Mouse (Mus musculus) limb, embryonic 12.5 days (tissue): ENCODE results near the gene Vmn1r85. TPM values are rescaled to one million over a fixed set of nuclear protein-coding genes. Genes with fewer than 3 reads are reported as not detected.
"Not testable (repeated sequence)": the region's sequence is repeated elsewhere in the genome, so short reads cannot be mapped to it uniquely, and the experiment has no call there.

Experiments
- ATAC-seq: fragments of 200-750 bp; cut with Nextera tagmentation; 2 replicates; pipeline ENCODE4 v1.8.0; 2017; ENCODE audit warnings: low read depth, moderate TSS enrichment; ENCODE audit not compliant: insufficient number of reproducible peaks, insufficient read depth, low FRiP score, low TSS enrichment
- H3K27ac ChIP-seq: fragments of 300-500 bp; sonication (generic); 2 replicates; pipeline ENCODE4 v1.5.1; 2016; ENCODE audit warnings: mild to moderate bottlenecking, moderate library complexity
- H3K27me3 ChIP-seq: fragments of 300-500 bp; sonication (generic); 2 replicates; pipeline ENCODE4 v1.6.1; 2016; ENCODE audit warnings: mild to moderate bottlenecking, moderate library complexity
- H3K36me3 ChIP-seq: fragments of 300-500 bp; sonication (generic); 2 replicates; pipeline ENCODE4 v1.6.1; 2016; ENCODE audit warnings: mild to moderate bottlenecking, moderate library complexity
- H3K4me1 ChIP-seq: fragments of 300-500 bp; sonication (generic); replicated peaks from 2 replicates; pipeline ENCODE4 v1.6.1; 2016
- H3K4me2 ChIP-seq: fragments of 300-500 bp; sonication (generic); 2 replicates; pipeline ENCODE4 v1.6.1; 2016; ENCODE audit warnings: mild to moderate bottlenecking, moderate library complexity
- H3K4me3 ChIP-seq: fragments of 300-500 bp; sonication (generic); replicated peaks from 2 replicates; pipeline ENCODE4 v1.5.1; 2016; ENCODE audit warnings: mild to moderate bottlenecking
- H3K9ac ChIP-seq: fragments of 300-500 bp; sonication (generic); replicated peaks from 2 replicates; pipeline ENCODE4 v1.6.1; 2016; ENCODE audit warnings: mild to moderate bottlenecking, moderate library complexity
- H3K9me3 ChIP-seq: fragments of 300-500 bp; sonication (generic); 2 replicates; pipeline ENCODE4 v1.6.1; 2016; ENCODE audit warnings: mild to moderate bottlenecking, moderate library complexity
- WGBS: fragments of 180-500 bp; shearing (Covaris S2); methylation state at CpG from one replicate; pipeline ENCODE4 v1.1.7; 2016; 5-methylcytosine and 5-hydroxymethylcytosine counted together
- polyA plus RNA-seq: library from polyadenylated mRNA; unstranded; fragments of >200 nt; fragmentation: Nextera tagmentation; extraction: Ambion mirVana; gene quantifications from 2 replicates; pipeline ENCODE4 v1.2.1, GENCODE M21; 2016

Vmn1r85 gene
- not detected in 2 replicates for polyA plus RNA-seq

- H3K36me3 ChIP-seq: no peaks in the 10 kb centered on the region
- no peaks in the 10 kb centered on the region for H3K9me3 ChIP-seq
- no peak within 1 kb of the TSS for H3K4me3 ChIP-seq
- 71% methylated on average over 3 of the region's 3 CpGs for WGBS
- no peak for ATAC-seq
- no peaks in the 10 kb centered on the region for H3K4me1 ChIP-seq
- no peak within 1 kb of the TSS for H3K27ac ChIP-seq
- H3K9ac ChIP-seq: no peak within 1 kb of the TSS
- H3K4me2 ChIP-seq: no peak within 1 kb of the TSS
- no peaks in the 10 kb centered on the region for H3K27me3 ChIP-seq
Observed at GRCm38 (mm10) chr7:13095073-13095472, at the start of gene Vmn1r85. Gene Vmn1r85, minus strand, starts transcription at chr7:13095173.

- no peak within 1 kb of the TSS for H3K4me3 ChIP-seq
- no peaks in the 10 kb centered on the region for H3K36me3 ChIP-seq
- no peaks in the 10 kb centered on the region for H3K9me3 ChIP-seq
- H3K9ac ChIP-seq: no peak within 1 kb of the TSS
- H3K27me3 ChIP-seq: no peaks in the 10 kb centered on the region
- no peaks in the 10 kb centered on the region for H3K4me1 ChIP-seq
- no peak within 1 kb of the TSS for H3K27ac ChIP-seq
- ATAC-seq: no peak
- no peak within 1 kb of the TSS for H3K4me2 ChIP-seq
- WGBS: 75% methylated on average over 1 of the region's 1 CpGs
Observed at GRCm38 (mm10) chr7:13140057-13140456, 45.1 kb upstream of the Vmn1r85 start, which contains the start of gene Vmn1r87. Gene Vmn1r87, minus strand, starts transcription at chr7:13140157.

- Histone ChIP-seq H3K4me1 (no peaks in the 10 kb centered on the region), H3K36me3 (no peaks in the 10 kb centered on the region), H3K27ac (no peak overlapping the region), H3K27me3 (no peaks in the 10 kb centered on the region), H3K9me3 (no peaks in the 10 kb centered on the region), H3K9ac (no peak overlapping the region), H3K4me2 (no peak overlapping the region), H3K4me3 (no peak overlapping the region)
- ATAC-seq: no peak
Observed at GRCm38 (mm10) chr7:13137340-13137739, 42.4 kb upstream of the Vmn1r85 start.

DNA sequence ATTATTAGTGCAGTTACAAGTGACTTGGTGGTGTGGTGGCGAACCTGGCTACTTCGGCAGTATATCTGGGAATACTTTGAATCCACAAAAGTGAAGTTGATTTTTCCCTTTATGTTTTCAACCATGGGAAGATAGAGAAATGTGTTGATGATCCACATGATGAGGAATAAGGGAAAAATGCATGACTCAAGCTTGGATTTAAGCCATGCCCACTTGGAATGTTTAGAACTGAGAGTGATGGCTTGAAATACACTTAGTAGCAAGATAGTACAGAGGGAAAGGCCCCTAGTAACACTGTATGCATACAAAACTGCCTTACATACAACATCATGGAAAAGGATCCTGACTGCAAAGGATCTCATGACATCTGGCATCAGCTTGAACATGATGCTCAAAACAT is 36.9 kb upstream of the Vmn1r85 start:
- Histone ChIP-seq H3K4me1 (no peaks in the 10 kb centered on the region), H3K9me3 (no peaks in the 10 kb centered on the region), H3K4me3 (no peak overlapping the region), H3K9ac (no peak overlapping the region), H3K27me3 (no peaks in the 10 kb centered on the region), H3K36me3 (no peaks in the 10 kb centered on the region), H3K4me2 (no peak overlapping the region), H3K27ac (no peak overlapping the region)
- WGBS: 89% methylated on average over 2 of the region's 2 CpGs
- ATAC-seq: no peak

- ATAC-seq: peak; percentile 93
- H3K9me3 ChIP-seq, H3K27me3 ChIP-seq, H3K27ac ChIP-seq, H3K9ac ChIP-seq, H3K36me3 ChIP-seq, H3K4me1 ChIP-seq: not testable (repeated sequence)
- Histone ChIP-seq H3K4me2 (peak overlapping the region; percentile 51), H3K4me3 (peak overlapping the region; percentile 23)
- WGBS: under 1% methylated on average over 21 of the region's 34 CpGs
Observed at GRCm38 (mm10) chr7:13123554-13124153, 28.7 kb upstream of the Vmn1r85 start.

- H3K4me1 ChIP-seq: no peaks in the 10 kb centered on the region
- H3K9me3 ChIP-seq: no peaks in the 10 kb centered on the region
- no peak within 1 kb of the TSS for H3K4me2 ChIP-seq
- no peak for ATAC-seq
- no peak within 1 kb of the TSS for H3K9ac ChIP-seq
- H3K4me3 ChIP-seq: no peak within 1 kb of the TSS
- no peak within 1 kb of the TSS for H3K27ac ChIP-seq
- no peaks in the 10 kb centered on the region for H3K36me3 ChIP-seq
- no peaks in the 10 kb centered on the region for H3K27me3 ChIP-seq
Observed at GRCm38 (mm10) chr7:13119817-13120216, 24.8 kb upstream of the Vmn1r85 start, which contains the start of gene Vmn1r86. Gene Vmn1r86, minus strand, starts transcription at chr7:13119917.

- Histone ChIP-seq H3K27me3 (no peaks in the 10 kb centered on the region), H3K27ac (no peak overlapping the region), H3K4me2 (no peak overlapping the region), H3K4me3 (no peak overlapping the region), H3K36me3 (no peaks in the 10 kb centered on the region), H3K4me1 (no peaks in the 10 kb centered on the region), H3K9me3 (no peaks in the 10 kb centered on the region), H3K9ac (no peak overlapping the region)
- WGBS: 58% methylated on average over 5 of the region's 5 CpGs
- ATAC-seq: no peak
Observed at GRCm38 (mm10) chr7:13072293-13072692, 22.7 kb downstream of the Vmn1r85 start.

- H3K4me1 ChIP-seq, H3K27ac ChIP-seq, H3K27me3 ChIP-seq, ATAC-seq, H3K9ac ChIP-seq, H3K4me3 ChIP-seq, H3K4me2 ChIP-seq, H3K36me3 ChIP-seq: not testable (repeated sequence)
- 0 out of 2 replicates have a peak, but pooled peaks cover 13% of the 10 kb centered on the region for H3K9me3 ChIP-seq
- 53% methylated on average over 2 of the region's 2 CpGs for WGBS
Observed at GRCm38 (mm10) chr7:13063399-13063798, 31.6 kb downstream of the Vmn1r85 start.

GRCm38 (mm10) chr7:13059536-13059935 is 35.4 kb downstream of the Vmn1r85 start:
- no peak overlapping the region for H3K4me3 ChIP-seq
- H3K36me3 ChIP-seq: no peaks in the 10 kb centered on the region
- H3K9me3 ChIP-seq: 0 out of 2 replicates have a peak, but pooled peaks cover 9% of the 10 kb centered on the region
- no peak for ATAC-seq
- H3K27ac ChIP-seq: no peak overlapping the region
- H3K4me2 ChIP-seq: no peak overlapping the region
- H3K27me3 ChIP-seq: no peaks in the 10 kb centered on the region
- no peaks in the 10 kb centered on the region for H3K4me1 ChIP-seq
- no peak overlapping the region for H3K9ac ChIP-seq
- 88% methylated on average over 9 of the region's 9 CpGs for WGBS

DNA sequence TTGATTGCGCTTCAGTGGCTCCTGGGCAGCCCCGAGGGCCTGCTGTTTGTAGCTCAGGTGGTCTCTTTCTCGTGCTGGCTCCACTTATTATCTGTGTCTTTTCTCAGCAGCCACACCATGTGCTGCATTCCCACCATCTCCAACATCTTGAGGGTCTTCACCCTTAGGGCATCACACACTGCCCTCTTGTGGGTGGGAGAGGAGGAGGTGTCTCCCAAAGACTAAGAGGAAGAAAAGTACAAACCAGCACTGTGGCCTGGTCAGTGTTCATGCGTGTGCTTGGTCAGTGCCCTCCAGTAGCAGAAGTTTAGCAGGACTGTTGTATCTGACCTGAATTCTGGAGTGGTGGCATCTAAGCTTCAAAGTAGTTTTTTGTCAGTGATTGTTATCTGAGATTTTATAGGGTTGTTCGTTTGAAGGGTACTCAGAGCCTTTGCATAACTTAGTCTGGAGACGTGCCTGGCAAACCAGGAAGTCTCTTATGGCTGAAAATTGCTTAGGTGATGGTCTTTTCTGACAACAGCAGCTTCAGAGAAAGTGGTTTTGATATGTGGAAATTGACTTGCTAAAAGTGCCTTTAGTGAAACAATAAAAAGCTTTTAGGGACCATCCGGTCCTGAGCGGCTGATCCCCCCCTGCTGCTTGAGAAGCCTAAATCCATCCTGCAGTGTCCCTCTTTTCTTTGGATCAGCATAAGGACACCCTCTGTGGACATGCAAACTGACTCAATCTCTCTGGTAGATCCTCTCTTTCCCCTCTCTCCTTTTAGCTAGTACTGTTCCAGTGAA is 37.9 kb downstream of the Vmn1r85 start:
- H3K9me3 ChIP-seq: no peaks in the 10 kb centered on the region
- H3K27me3 ChIP-seq: no peaks in the 10 kb centered on the region
- no peak overlapping the region for H3K9ac ChIP-seq
- H3K27ac ChIP-seq: no peak overlapping the region
- H3K4me1 ChIP-seq: no peaks in the 10 kb centered on the region
- H3K36me3 ChIP-seq: no peaks in the 10 kb centered on the region
- no peak for ATAC-seq
- H3K4me2 ChIP-seq: no peak overlapping the region
- no peak overlapping the region for H3K4me3 ChIP-seq
- WGBS: 55% methylated on average over 8 of the region's 8 CpGs

DNA sequence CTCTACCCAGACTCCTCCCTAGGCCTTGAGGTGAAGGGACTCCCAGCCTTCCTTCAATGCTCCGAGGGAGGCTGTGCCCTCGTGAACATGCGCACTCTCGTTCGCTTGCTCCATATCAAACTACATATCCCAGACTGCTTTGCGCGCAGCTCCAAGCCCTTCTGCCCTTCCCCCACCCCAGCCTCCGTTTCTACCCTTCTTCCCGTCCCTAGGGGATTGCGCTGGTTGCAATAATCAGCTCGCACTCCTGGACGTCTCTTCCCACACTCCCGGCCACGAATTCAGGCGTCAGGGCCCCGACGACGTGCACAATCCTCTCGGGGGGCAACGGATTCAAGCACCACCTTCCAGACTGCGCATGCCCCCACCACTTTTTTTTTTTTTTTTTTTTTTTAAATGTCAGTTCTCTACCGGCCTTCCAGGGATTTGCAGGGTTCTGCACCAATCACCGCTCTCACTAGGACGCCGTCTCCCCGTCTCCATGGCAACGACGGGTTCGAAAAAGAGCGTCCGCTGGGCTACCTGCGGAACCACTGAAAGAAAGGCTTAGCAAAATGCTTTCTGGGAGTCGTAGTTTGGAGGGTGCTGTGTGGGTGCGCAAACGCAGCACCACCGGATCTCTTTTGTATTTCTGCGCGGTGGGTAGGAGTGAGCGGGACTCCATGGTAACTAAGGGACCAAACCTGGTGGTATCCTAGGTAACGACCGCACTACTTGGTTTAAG is 40.5 kb downstream of the Vmn1r85 start, which contains the start of gene Mzf1:
Gene Mzf1 (minus strand): TSS at position 478 of the 724 bp plus-strand sequence.
- peak within 1 kb of the TSS; percentile 68 for H3K9ac ChIP-seq
- peak within 1 kb of the TSS; percentile 80 for H3K27ac ChIP-seq
- H3K4me3 ChIP-seq: peak within 1 kb of the TSS; percentile 57
- under 1% methylated on average over 41 of the region's 41 CpGs for WGBS
- H3K9me3 ChIP-seq: no peaks in the 10 kb centered on the region
- ATAC-seq: peak; percentile 96
- H3K36me3 ChIP-seq: no peaks in the 10 kb centered on the region
- H3K4me2 ChIP-seq: peak within 1 kb of the TSS; percentile 61
- H3K27me3 ChIP-seq: no peaks in the 10 kb centered on the region
- no peaks in the 10 kb centered on the region for H3K4me1 ChIP-seq
